Mouse (Mus musculus) heart, embryonic 11.5 days (tissue): ENCODE data around the gene Tenm2. TPM values are rescaled to one million over a fixed set of nuclear protein-coding genes. Genes with fewer than 3 reads are reported as not detected.

Experiments used
- ATAC-seq: fragments of 200-750 bp; cut with Nextera tagmentation; replicated peaks from 2 replicates; pipeline ENCODE4 v1.8.0; 2017; ENCODE audit warnings: moderate library complexity; ENCODE audit not compliant: insufficient number of reproducible peaks, low FRiP score, low TSS enrichment
- H3K27ac ChIP-seq: fragments of 300-500 bp; sonication (generic); 2 replicates; pipeline ENCODE4 v1.5.1; 2014; ENCODE audit warnings: mild to moderate bottlenecking, low read depth, low read length
- H3K27me3 ChIP-seq: fragments of 300-500 bp; sonication (generic); 2 replicates; pipeline ENCODE4 v1.6.1; 2014; ENCODE audit warnings: mild to moderate bottlenecking, low read length, mixed read lengths; ENCODE audit not compliant: control insufficient read depth, insufficient read depth
- H3K36me3 ChIP-seq: fragments of 300-500 bp; sonication (generic); 2 replicates; pipeline ENCODE4 v1.6.1; 2014; ENCODE audit warnings: mild to moderate bottlenecking, low read length, moderate library complexity, mixed read lengths; ENCODE audit not compliant: control insufficient read depth, insufficient read depth
- H3K4me1 ChIP-seq: fragments of 300-500 bp; sonication (generic); 2 replicates; pipeline ENCODE4 v1.6.1; 2014; ENCODE audit warnings: low read length; ENCODE audit not compliant: control insufficient read depth, insufficient read depth
- H3K4me2 ChIP-seq: fragments of 300-500 bp; sonication (generic); 2 replicates; pipeline ENCODE4 v1.6.1; 2014; ENCODE audit warnings: mild to moderate bottlenecking, moderate library complexity
- H3K4me3 ChIP-seq: fragments of 300-500 bp; sonication (generic); 2 replicates; pipeline ENCODE4 v1.5.1; 2014; ENCODE audit warnings: low read depth, low read length
- H3K9ac ChIP-seq: fragments of 300-500 bp; sonication (generic); 2 replicates; pipeline ENCODE4 v1.6.1; 2014; ENCODE audit warnings: mild to moderate bottlenecking, low read depth, low read length, moderate library complexity
- H3K9me3 ChIP-seq: fragments of 300-500 bp; sonication (generic); replicated peaks from 2 replicates; pipeline ENCODE4 v1.6.1; 2016; ENCODE audit warnings: low read length; ENCODE audit not compliant: control insufficient read depth
- WGBS: fragments of 180-500 bp; shearing (Covaris S2); extraction: QIAGEN DNeasy Blood & Tissue Kit; methylation state at CpG from one replicate; pipeline ENCODE4 v1.1.7; 2014; ENCODE audit not compliant: insufficient replicate concordance; 5-methylcytosine and 5-hydroxymethylcytosine counted together
- polyA plus RNA-seq: library from polyadenylated mRNA; unstranded; fragments of >200 nt; fragmentation: Nextera tagmentation; extraction: Ambion mirVana; gene quantifications from 2 replicates; pipeline ENCODE4 v1.2.1, GENCODE M21; 2014

Tenm2 gene
- polyA plus RNA-seq, 1 experiment from 2014 or later = 1.4 TPM

- H3K36me3 ChIP-seq = no peaks in the 10 kb centered on the region
- no peak overlapping the region for H3K4me2 ChIP-seq
- H3K4me3 ChIP-seq = no peak overlapping the region
- H3K9ac ChIP-seq = no peak overlapping the region
- ATAC-seq = no peak
- H3K4me1 ChIP-seq = no peaks in the 10 kb centered on the region
- 87% methylated on average over 5 of the region's 5 CpGs for WGBS
- H3K27me3 ChIP-seq = no peaks in the 10 kb centered on the region
- H3K9me3 ChIP-seq = no peaks in the 10 kb centered on the region
- no peak overlapping the region for H3K27ac ChIP-seq
Measured at GRCm38 (mm10) chr11:36257187-36257586, 978.6 kb downstream of the Tenm2 start.

GRCm38 (mm10) chr11:36256747-36257146 lies 979.0 kb downstream of the Tenm2 start:
- no peaks in the 10 kb centered on the region for H3K36me3 ChIP-seq
- H3K4me1 ChIP-seq = no peaks in the 10 kb centered on the region
- H3K27me3 ChIP-seq = no peaks in the 10 kb centered on the region
- H3K4me2 ChIP-seq = no peak overlapping the region
- no peak overlapping the region for H3K4me3 ChIP-seq
- 75% methylated on average over 5 of the region's 5 CpGs for WGBS
- no peak overlapping the region for H3K9ac ChIP-seq
- no peaks in the 10 kb centered on the region for H3K9me3 ChIP-seq
- H3K27ac ChIP-seq = no peak overlapping the region
- ATAC-seq = no peak

- Histone ChIP-seq H3K27ac (no peak overlapping the region), H3K4me3 (no peak overlapping the region), H3K9ac (no peak overlapping the region), H3K36me3 (no peaks in the 10 kb centered on the region), H3K27me3 (no peaks in the 10 kb centered on the region), H3K9me3 (no peaks in the 10 kb centered on the region), H3K4me2 (no peak overlapping the region), H3K4me1 (no peaks in the 10 kb centered on the region)
- WGBS = 71% methylated on average over 2 of the region's 2 CpGs
- no peak for ATAC-seq
Measured at GRCm38 (mm10) chr11:36254019-36254418, 981.7 kb downstream of the Tenm2 start.

GRCm38 (mm10) chr11:36250111-36250510 lies 985.7 kb downstream of the Tenm2 start:
- H3K4me2 ChIP-seq = no peak overlapping the region
- no peaks in the 10 kb centered on the region for H3K9me3 ChIP-seq
- ATAC-seq = no peak
- H3K27me3 ChIP-seq = no peaks in the 10 kb centered on the region
- H3K27ac ChIP-seq = no peak overlapping the region
- H3K4me1 ChIP-seq = no peaks in the 10 kb centered on the region
- 25% methylated on average over 7 of the region's 7 CpGs for WGBS
- no peak overlapping the region for H3K4me3 ChIP-seq
- H3K9ac ChIP-seq = no peak overlapping the region
- no peaks in the 10 kb centered on the region for H3K36me3 ChIP-seq

DNA sequence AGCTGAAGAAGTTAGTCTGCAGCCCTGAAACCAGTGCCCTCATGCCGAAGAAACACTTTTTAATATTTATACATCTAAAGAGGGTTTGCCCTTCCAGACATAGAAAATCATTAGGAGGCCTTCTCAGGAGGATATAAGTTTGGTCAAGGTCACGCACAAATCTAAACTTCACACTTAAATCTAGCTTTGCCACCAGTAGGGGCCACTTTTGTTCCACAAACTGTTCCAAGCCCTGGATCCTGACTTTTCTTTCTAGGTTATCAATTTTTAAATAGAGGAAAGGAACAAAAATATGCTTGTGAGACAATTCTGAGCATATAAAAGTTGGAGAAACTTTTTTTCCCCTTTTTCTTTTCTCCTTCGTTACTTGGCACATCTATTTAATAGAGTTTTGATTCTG lies 989.6 kb downstream of the Tenm2 start:
- Histone ChIP-seq H3K27ac (no peak overlapping the region), H3K9ac (no peak overlapping the region), H3K9me3 (no peaks in the 10 kb centered on the region), H3K4me2 (no peak overlapping the region), H3K27me3 (no peaks in the 10 kb centered on the region), H3K4me3 (no peak overlapping the region), H3K36me3 (no peaks in the 10 kb centered on the region), H3K4me1 (peaks cover 3% of the 10 kb centered on the region; the same call in 1 of the 2 replicates)
- no peak for ATAC-seq
- WGBS = 79% methylated on average over 3 of the region's 3 CpGs

GRCm38 (mm10) chr11:36244491-36244882 lies 991.3 kb downstream of the Tenm2 start:
- Histone ChIP-seq H3K9ac (no peak overlapping the region), H3K27ac (no peak overlapping the region)
- WGBS = 84% methylated on average over 11 of the region's 11 CpGs

DNA sequence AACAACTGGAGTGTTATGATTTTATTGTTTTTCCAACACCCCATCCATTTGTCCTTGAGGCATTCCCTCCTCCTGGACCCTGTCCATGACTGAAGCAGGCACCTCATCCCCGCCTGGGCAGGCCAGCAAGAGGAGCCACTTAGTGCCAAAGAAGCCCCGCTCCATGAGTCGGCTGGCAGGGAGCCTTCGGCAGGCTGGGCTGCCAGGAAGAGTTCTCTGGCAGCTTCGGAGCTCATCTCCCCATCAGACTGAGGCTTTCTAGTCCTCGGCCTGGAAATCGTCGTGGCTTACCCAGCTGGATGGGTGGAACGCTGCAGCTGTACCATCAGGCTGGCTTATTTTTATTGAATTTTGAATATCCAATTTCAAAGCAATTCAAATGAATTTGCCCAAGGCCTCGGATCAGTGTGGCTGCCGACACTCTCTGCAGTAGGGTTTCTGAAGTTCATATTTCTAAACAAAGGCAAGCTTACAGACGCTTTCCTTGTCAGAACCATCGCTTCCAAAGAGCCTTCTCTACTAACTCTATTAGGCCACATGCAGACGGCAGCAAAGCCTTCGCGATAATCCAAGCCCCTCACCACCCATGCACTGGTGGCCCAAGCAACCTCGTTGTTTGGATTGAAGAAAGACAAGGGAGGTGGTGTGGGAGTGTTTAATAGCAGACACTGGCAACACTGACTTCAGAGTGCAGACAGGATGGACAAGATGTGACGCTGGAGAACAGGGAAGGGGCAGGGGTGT lies 991.8 kb downstream of the Tenm2 start:
- Histone ChIP-seq H3K9ac (no peak overlapping the region), H3K36me3 (no peaks in the 10 kb centered on the region), H3K27ac (no peak overlapping the region), H3K4me2 (no peak overlapping the region), H3K4me3 (no peak overlapping the region), H3K27me3 (no peaks in the 10 kb centered on the region), H3K4me1 (peaks cover 3% of the 10 kb centered on the region; the same call in 1 of the 2 replicates), H3K9me3 (no peaks in the 10 kb centered on the region)
- WGBS = 69% methylated on average over 18 of the region's 18 CpGs
- ATAC-seq = no peak

More at GRCm38 (mm10) chr11:36244491-36244882, 991.3 kb downstream of the Tenm2 start:
- Histone ChIP-seq H3K4me1 (peaks cover 3% of the 10 kb centered on the region; the same call in 1 of the 2 replicates), H3K4me2 (no peak overlapping the region), H3K4me3 (no peak overlapping the region), H3K9me3 (no peaks in the 10 kb centered on the region), H3K36me3 (no peaks in the 10 kb centered on the region), H3K27me3 (no peaks in the 10 kb centered on the region)
- ATAC-seq = no peak

- no peaks in the 10 kb centered on the region for H3K9me3 ChIP-seq
- H3K4me1 ChIP-seq = peaks cover 16% of the 10 kb centered on the region
- H3K4me3 ChIP-seq = no peak overlapping the region
- H3K4me2 ChIP-seq = no peak overlapping the region
- no peak overlapping the region for H3K9ac ChIP-seq
- WGBS = 71% methylated on average over 9 of the region's 9 CpGs
- H3K27ac ChIP-seq = no peak overlapping the region
- no peaks in the 10 kb centered on the region for H3K27me3 ChIP-seq
- no peaks in the 10 kb centered on the region for H3K36me3 ChIP-seq
- no peak for ATAC-seq
Measured at GRCm38 (mm10) chr11:36238890-36239289, 996.9 kb downstream of the Tenm2 start.

DNA sequence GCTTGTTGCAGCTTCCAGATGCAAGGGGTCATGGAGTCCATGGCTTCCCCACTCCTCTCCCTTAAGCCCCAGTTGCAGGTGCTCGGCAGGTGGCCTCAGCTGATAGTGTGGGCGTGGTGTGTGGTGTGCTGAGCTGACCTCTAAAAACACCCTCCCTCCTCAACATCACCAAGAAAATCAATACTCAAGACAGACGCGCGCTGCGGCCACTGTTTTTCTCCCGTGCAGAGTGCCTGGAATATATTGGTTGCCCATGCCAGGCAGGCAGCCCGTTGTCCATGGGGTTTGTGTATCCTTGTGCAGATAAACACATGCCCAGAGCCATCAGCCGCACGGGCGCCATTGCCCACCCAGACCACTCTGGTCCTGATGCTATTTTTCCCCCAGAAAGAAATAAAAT lies 1007.1 kb downstream of the Tenm2 start:
- Histone ChIP-seq H3K4me1 (0 out of 2 replicates have a peak, but pooled peaks cover 3% of the 10 kb centered on the region), H3K9ac (no peak overlapping the region), H3K9me3 (no peaks in the 10 kb centered on the region), H3K4me3 (no peak overlapping the region), H3K36me3 (no peaks in the 10 kb centered on the region), H3K4me2 (no peak overlapping the region), H3K27ac (no peak overlapping the region), H3K27me3 (no peaks in the 10 kb centered on the region)
- ATAC-seq = no peak
- 81% methylated on average over 11 of the region's 11 CpGs for WGBS
